Mouse (Mus musculus) cerebellum, adult 2 months (tissue): ENCODE results near the gene Fbxl14.

Experiments
- CTCF ChIP-seq: fragments of 200-500 bp; IDR thresholded peaks from 2 replicates; pipeline ENCODE4 v1.5.1; 2011; ENCODE audit warnings: low read depth, mild to moderate bottlenecking, control low read depth, low read length, moderate library complexity, borderline replicate concordance; ENCODE audit not compliant: insufficient read depth
- POLR2A ChIP-seq: fragments of 200-500 bp; IDR thresholded peaks from 2 replicates; pipeline ENCODE4 v1.6.1; 2011; ENCODE audit warnings: low read length, control low read depth, borderline replicate concordance; ENCODE audit not compliant: insufficient read depth

- TF ChIP-seq POLR2A, result no peak
- TF ChIP-seq CTCF, result peak; percentile 38; the same call in 1 of the 2 replicates
Observed at GRCm38 (mm10) chr6:119430508-119430907, 49.0 kb upstream of the Fbxl14 start.
